Mouse (Mus musculus) liver, embryonic 13.5 days (tissue): ENCODE measurements at regions not wholly inside any gene's neighbourhood (a gene's known extent, or its start where the extent isn't known, plus 50 kb on each side); places are given as distances from the start of the nearest gene placed in this dataset.

Source experiments
- ATAC-seq: fragments of 200-750 bp; cut with Nextera tagmentation; 2 replicates; pipeline ENCODE4 v1.8.0; 2017; ENCODE audit warnings: low read depth, mild to moderate bottlenecking, moderate number of reproducible peaks, moderate library complexity
- DNase-seq: peaks from one replicate; pipeline ENCODE4 v3.0.0; 2022
- H3K27ac ChIP-seq: fragments of 300-500 bp; sonication (generic); 2 replicates; pipeline ENCODE4 v1.5.1; 2015; ENCODE audit warnings: moderate library complexity, mild to moderate bottlenecking, inconsistent platforms
- H3K27me3 ChIP-seq: fragments of 300-500 bp; sonication (generic); 2 replicates; pipeline ENCODE4 v1.6.1; 2015; ENCODE audit warnings: mild to moderate bottlenecking, inconsistent platforms
- H3K36me3 ChIP-seq: fragments of 300-500 bp; sonication (generic); 2 replicates; pipeline ENCODE4 v1.6.1; 2015; ENCODE audit warnings: mild to moderate bottlenecking, inconsistent platforms
- H3K4me1 ChIP-seq: fragments of 300-500 bp; sonication (generic); replicated peaks from 2 replicates; pipeline ENCODE4 v1.6.1; 2015; ENCODE audit warnings: inconsistent platforms
- H3K4me2 ChIP-seq: fragments of 300-500 bp; sonication (generic); 2 replicates; pipeline ENCODE4 v1.6.1; 2015; ENCODE audit warnings: inconsistent platforms, mild to moderate bottlenecking, moderate library complexity
- H3K4me3 ChIP-seq: fragments of 300-500 bp; sonication (generic); replicated peaks from 2 replicates; pipeline ENCODE4 v1.5.1; 2015; ENCODE audit warnings: mild to moderate bottlenecking, inconsistent platforms
- H3K9ac ChIP-seq: fragments of 300-500 bp; sonication (generic); 2 replicates; pipeline ENCODE4 v1.6.1; 2015; ENCODE audit warnings: mild to moderate bottlenecking, inconsistent platforms
- H3K9me3 ChIP-seq: fragments of 300-500 bp; sonication (generic); replicated peaks from 2 replicates; pipeline ENCODE4 v1.6.1; 2016; ENCODE audit warnings: inconsistent platforms
- WGBS: fragments of 180-500 bp; shearing (Covaris S2); methylation state at CpG from one replicate; pipeline ENCODE4 v1.1.7; 2015; ENCODE audit not compliant: insufficient replicate concordance; 5-methylcytosine and 5-hydroxymethylcytosine counted together

DNA sequence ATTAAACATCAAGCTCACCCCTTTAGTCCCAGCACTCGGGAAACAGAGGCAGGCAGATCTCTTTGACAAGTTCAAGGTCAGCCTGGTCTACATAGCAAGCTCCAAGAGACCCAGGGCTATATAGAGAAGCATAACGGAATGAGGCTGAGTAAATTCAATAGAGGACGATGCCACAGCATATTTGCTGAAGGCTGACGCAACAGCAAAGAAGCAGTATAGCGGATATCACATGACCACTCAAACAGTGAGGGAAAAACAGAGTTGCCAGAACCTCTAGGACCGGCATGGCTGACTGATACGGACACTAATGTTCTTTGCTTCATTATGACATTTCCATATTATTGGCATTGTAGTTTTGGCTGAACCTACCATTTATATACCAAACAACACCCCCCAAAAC is 74.2 kb upstream of the Xpo1 start:
- Histone ChIP-seq H3K4me2 (no peak overlapping the region), H3K36me3 (no peaks in the 10 kb centered on the region), H3K9ac (no peak overlapping the region), H3K9me3 (peaks cover 6% of the 10 kb centered on the region; the same call in 1 of the 2 replicates), H3K4me1 (no peaks in the 10 kb centered on the region), H3K27me3 (no peaks in the 10 kb centered on the region), H3K27ac (no peak overlapping the region), H3K4me3 (no peak overlapping the region)
- ATAC-seq (no peak), DNase-seq (no peak)
- WGBS: 58% methylated on average over 7 of the region's 7 CpGs

DNA sequence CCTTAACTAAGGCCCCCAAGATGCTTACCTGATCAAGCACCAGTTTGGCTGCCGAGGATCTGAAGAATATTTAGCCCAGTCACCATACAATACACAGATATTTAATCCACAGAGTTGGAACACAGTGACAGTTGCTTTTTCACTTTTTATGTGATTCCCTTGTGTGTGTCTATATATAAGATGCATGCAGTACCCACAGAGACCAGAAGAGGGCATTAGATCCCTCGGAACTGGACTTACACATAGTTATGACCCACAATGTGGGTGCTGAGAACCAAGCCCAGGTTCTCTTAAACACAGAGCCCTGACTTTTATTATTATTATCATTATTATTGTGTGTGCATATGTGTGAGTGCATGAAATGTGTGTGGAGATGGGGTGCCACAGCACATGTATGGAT is 70.6 kb upstream of the Xpo1 start:
- H3K4me2 ChIP-seq: no peak overlapping the region
- no peaks in the 10 kb centered on the region for H3K27me3 ChIP-seq
- no peaks in the 10 kb centered on the region for H3K36me3 ChIP-seq
- H3K9ac ChIP-seq: no peak overlapping the region
- H3K4me3 ChIP-seq: no peak overlapping the region
- WGBS: 74% methylated on average over 2 of the region's 2 CpGs
- ATAC-seq (no peak), DNase-seq (no peak)
- no peak overlapping the region for H3K27ac ChIP-seq
- peaks cover 6% of the 10 kb centered on the region; the same call in 1 of the 2 replicates for H3K9me3 ChIP-seq
- no peaks in the 10 kb centered on the region for H3K4me1 ChIP-seq

DNA sequence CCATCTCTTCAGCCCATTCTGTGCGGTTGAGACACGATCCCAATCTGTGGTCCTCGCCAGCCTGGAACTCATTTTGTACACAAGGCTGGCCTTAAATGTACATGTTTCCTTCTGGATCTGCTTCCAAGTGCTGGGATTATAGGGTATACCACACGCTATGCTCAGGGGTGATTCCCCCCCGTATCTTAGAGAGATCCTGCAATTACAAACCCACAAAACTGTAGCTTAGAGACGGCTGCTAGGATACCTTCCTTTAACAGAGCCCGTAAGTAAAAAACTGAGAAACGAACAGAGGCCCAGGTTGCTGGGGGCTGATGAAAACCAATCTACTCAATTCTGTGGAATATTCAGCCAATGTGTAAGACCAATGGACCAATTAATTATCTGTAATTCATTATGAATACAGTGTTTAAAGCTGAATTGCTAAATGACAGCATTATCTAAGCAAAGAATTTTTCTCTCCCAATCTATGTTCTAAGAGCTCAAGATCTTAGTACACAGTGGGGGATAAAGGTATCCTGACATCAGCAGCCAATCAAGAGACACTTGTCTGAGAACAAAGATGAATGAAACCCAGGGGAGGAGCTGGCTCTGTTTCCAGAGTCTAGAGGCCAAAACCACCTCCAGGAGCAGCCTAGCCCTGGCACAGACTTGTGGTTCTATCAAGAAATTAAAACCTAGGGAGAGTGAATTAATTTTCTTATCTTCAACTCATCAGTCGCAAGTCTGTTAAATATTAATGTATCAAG is 54.0 kb upstream of the Xpo1 start:
- no peak overlapping the region for H3K9ac ChIP-seq
- no peak for ATAC-seq
- no peaks in the 10 kb centered on the region for H3K36me3 ChIP-seq
- H3K4me2 ChIP-seq: no peak overlapping the region
- no peaks in the 10 kb centered on the region for H3K4me1 ChIP-seq
- 78% methylated on average over 9 of the region's 9 CpGs for WGBS
- no peaks in the 10 kb centered on the region for H3K27me3 ChIP-seq
- no peak overlapping the region for H3K27ac ChIP-seq
- no peaks in the 10 kb centered on the region for H3K9me3 ChIP-seq
- no peak for DNase-seq
- no peak overlapping the region for H3K4me3 ChIP-seq

DNA sequence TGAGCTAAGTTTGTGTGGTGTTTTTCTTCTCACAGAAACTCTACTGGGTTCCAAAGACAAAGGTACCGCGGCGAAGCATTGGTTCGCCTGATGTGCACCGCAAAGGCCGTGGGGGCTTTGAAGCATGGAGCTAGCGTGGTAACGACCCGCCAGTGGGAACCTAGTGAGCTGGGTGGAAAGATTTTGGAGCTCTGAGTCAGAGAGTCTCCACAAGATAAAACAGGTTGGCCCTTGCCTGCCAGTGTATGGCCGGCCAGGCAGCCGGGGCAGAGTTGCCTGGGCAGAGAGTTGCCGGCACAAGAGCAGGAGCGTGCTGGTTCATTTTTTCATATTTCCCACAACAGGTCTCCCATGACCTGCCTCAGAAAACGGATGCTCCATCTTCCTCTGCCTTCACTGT is 52.3 kb upstream of the Xpo1 start:
- no peaks in the 10 kb centered on the region for H3K9me3 ChIP-seq
- no peak for ATAC-seq
- no peak for DNase-seq

DNA sequence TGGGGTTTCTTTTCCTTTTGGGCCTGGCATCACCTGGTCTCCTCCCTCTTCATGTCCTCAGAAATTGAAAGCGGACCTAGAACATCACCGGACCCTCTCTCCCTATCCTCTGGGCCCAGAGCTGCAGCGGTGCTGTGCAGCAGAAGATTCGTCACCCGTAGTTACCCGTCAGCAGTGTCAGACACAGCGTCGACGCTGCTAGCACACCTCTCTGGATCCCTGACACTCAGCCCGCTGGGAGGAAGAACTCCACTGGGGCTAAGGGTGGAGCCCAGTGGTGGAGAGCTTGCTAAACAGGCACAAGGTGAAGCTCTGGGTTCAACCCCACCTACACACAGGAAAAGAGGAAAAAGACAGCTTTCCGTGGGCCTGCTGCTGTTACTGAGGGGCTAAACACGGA is 51.8 kb upstream of the Xpo1 start:
- Histone ChIP-seq H3K36me3 (no peaks in the 10 kb centered on the region), H3K4me1 (no peaks in the 10 kb centered on the region), H3K9ac (no peak overlapping the region), H3K4me2 (no peak overlapping the region), H3K27me3 (no peaks in the 10 kb centered on the region), H3K4me3 (no peak overlapping the region), H3K9me3 (no peaks in the 10 kb centered on the region), H3K27ac (no peak overlapping the region)
- WGBS: 63% methylated on average over 12 of the region's 12 CpGs
- ATAC-seq: no peak
- no peak for DNase-seq

More for the DNA sequence above, 52.3 kb upstream of the Xpo1 start:
- Histone ChIP-seq H3K9ac (no peak overlapping the region), H3K4me2 (no peak overlapping the region), H3K4me3 (no peak overlapping the region), H3K4me1 (no peaks in the 10 kb centered on the region), H3K27me3 (no peaks in the 10 kb centered on the region), H3K27ac (no peak overlapping the region), H3K36me3 (no peaks in the 10 kb centered on the region)
- WGBS: 82% methylated on average over 14 of the region's 14 CpGs
